Mouse (Mus musculus) lung, postnatal 0 days (tissue): ENCODE results near the gene Morc4. TPM values are rescaled to one million over a fixed set of nuclear protein-coding genes. Genes with fewer than 3 reads are reported as not detected.
A peak's percentile ranks its signal among the peaks of the same experiment; 100 is the strongest.

Source experiments
- ATAC-seq: fragments of 200-750 bp; cut with Nextera tagmentation; 2 replicates; pipeline ENCODE4 v1.8.0; 2017; ENCODE audit warnings: moderate library complexity
- DNase-seq: peaks from one replicate; pipeline ENCODE4 v3.0.0-alpha.2; 2016; ENCODE audit warnings: low spot score
- H3K27ac ChIP-seq: fragments of 300-500 bp; sonication (generic); 2 replicates; pipeline ENCODE4 v1.5.1; 2014; ENCODE audit warnings: antibody characterized with exemption, mild to moderate bottlenecking, low read length, mixed read lengths
- H3K27me3 ChIP-seq: fragments of 300-500 bp; sonication (generic); replicated peaks from 2 replicates; pipeline ENCODE4 v1.6.1; 2014; ENCODE audit warnings: low read length, mixed read lengths; ENCODE audit not compliant: insufficient read depth
- H3K36me3 ChIP-seq: fragments of 300-500 bp; sonication (generic); 2 replicates; pipeline ENCODE4 v1.6.1; 2014; ENCODE audit warnings: low read length, mixed read lengths; ENCODE audit not compliant: insufficient read depth
- H3K4me1 ChIP-seq: fragments of 300-500 bp; sonication (generic); 2 replicates; pipeline ENCODE4 v1.6.1; 2014; ENCODE audit warnings: antibody characterized with exemption, low read depth, low read length, mixed read lengths; ENCODE audit not compliant: insufficient read depth
- H3K4me2 ChIP-seq: fragments of 300-500 bp; sonication (generic); replicated peaks from 2 replicates; pipeline ENCODE4 v1.6.1; 2014; ENCODE audit warnings: low read depth, mild to moderate bottlenecking, low read length, moderate library complexity, mixed read lengths
- H3K4me3 ChIP-seq: fragments of 300-500 bp; sonication (generic); 2 replicates; pipeline ENCODE4 v1.5.1; 2014; ENCODE audit warnings: low read depth, low read length
- H3K9ac ChIP-seq: fragments of 300-500 bp; sonication (generic); replicated peaks from 2 replicates; pipeline ENCODE4 v1.6.1; 2014; ENCODE audit warnings: low read depth, mild to moderate bottlenecking
- H3K9me3 ChIP-seq: fragments of 300-500 bp; sonication (generic); 2 replicates; pipeline ENCODE4 v1.6.1; 2016; ENCODE audit warnings: low read length, mixed read lengths
- CTCF ChIP-seq: IDR thresholded peaks from 2 replicates; pipeline ENCODE4 v1.5.1; 2016; ENCODE audit warnings: antibody characterized with exemption, mild to moderate bottlenecking
- EP300 ChIP-seq: IDR thresholded peaks from 2 replicates; pipeline ENCODE4 v1.6.1; 2016; ENCODE audit warnings: antibody characterized with exemption, mild to moderate bottlenecking, control low read depth
- WGBS: fragments of 180-500 bp; shearing (Covaris S2); extraction: QIAGEN DNeasy Blood & Tissue Kit; methylation state at CpG from one replicate; pipeline ENCODE4 v1.1.7; 2014; 5-methylcytosine and 5-hydroxymethylcytosine counted together
- polyA plus RNA-seq: library from polyadenylated mRNA; unstranded; fragments of >200 nt; fragmentation: Nextera tagmentation; extraction: Ambion mirVana; gene quantifications from 2 replicates; pipeline ENCODE4 v1.2.1, GENCODE M21; 2015

The Morc4 gene
- polyA plus RNA-seq, 1 experiment from 2014 or later: 5.0 TPM

GRCm38 (mm10) chrX:139870300-139870711, 1.2 kb downstream of the Morc4 start:
- Histone ChIP-seq H3K9ac (no peak overlapping the region), H3K4me2 (peak overlapping the region; percentile 75), H3K4me3 (peak overlapping the region; percentile 60), H3K36me3 (no peaks in the 10 kb centered on the region), H3K9me3 (no peaks in the 10 kb centered on the region), H3K4me1 (no peaks in the 10 kb centered on the region), H3K27ac (no peak overlapping the region), H3K27me3 (no peaks in the 10 kb centered on the region)
- ATAC-seq: peak; percentile 26; the same call in 1 of the 2 replicates
- peak; percentile 47 for DNase-seq
- 16% methylated on average over 15 of the region's 15 CpGs for WGBS
- no peak for TF ChIP-seq EP300
- TF ChIP-seq CTCF: peak; percentile 55

GRCm38 (mm10) chrX:139859402-139859801, 12.1 kb downstream of the Morc4 start:
- Histone ChIP-seq H3K27me3 (no peaks in the 10 kb centered on the region), H3K9ac (no peak overlapping the region), H3K4me1 (no peaks in the 10 kb centered on the region), H3K4me3 (no peak overlapping the region), H3K4me2 (no peak overlapping the region), H3K9me3 (no peaks in the 10 kb centered on the region), H3K27ac (no peak overlapping the region), H3K36me3 (no peaks in the 10 kb centered on the region)
- 58% methylated on average over 5 of the region's 5 CpGs for WGBS
- DNase-seq (no peak), ATAC-seq (no peak)
- TF ChIP-seq CTCF: no peak
- no peak for TF ChIP-seq EP300

GRCm38 (mm10) chrX:139854795-139855194, 16.7 kb downstream of the Morc4 start:
- no peaks in the 10 kb centered on the region for H3K27me3 ChIP-seq
- ATAC-seq (no peak), DNase-seq (no peak)
- no peak overlapping the region for H3K27ac ChIP-seq
- WGBS: 85% methylated on average over 4 of the region's 4 CpGs
- no peaks in the 10 kb centered on the region for H3K4me1 ChIP-seq
- H3K9me3 ChIP-seq: no peaks in the 10 kb centered on the region
- H3K4me2 ChIP-seq: no peak overlapping the region
- no peak for TF ChIP-seq CTCF
- TF ChIP-seq EP300: no peak
- H3K9ac ChIP-seq: no peak overlapping the region
- H3K36me3 ChIP-seq: no peaks in the 10 kb centered on the region
- H3K4me3 ChIP-seq: no peak overlapping the region

GRCm38 (mm10) chrX:139841091-139841490, 30.4 kb downstream of the Morc4 start:
- Histone ChIP-seq H3K9ac (no peak overlapping the region), H3K27ac (no peak overlapping the region), H3K4me1 (no peaks in the 10 kb centered on the region), H3K36me3 (no peaks in the 10 kb centered on the region), H3K9me3 (no peaks in the 10 kb centered on the region), H3K27me3 (no peaks in the 10 kb centered on the region), H3K4me3 (no peak overlapping the region), H3K4me2 (no peak overlapping the region)
- ATAC-seq (no peak), DNase-seq (no peak)
- 79% methylated on average over 6 of the region's 6 CpGs for WGBS
- TF ChIP-seq CTCF (no peak), EP300 (no peak)

GRCm38 (mm10) chrX:139839057-139839456, 32.4 kb downstream of the Morc4 start:
- 30% methylated on average over 3 of the region's 3 CpGs for WGBS
- Histone ChIP-seq H3K4me1 (no peaks in the 10 kb centered on the region), H3K27ac (no peak overlapping the region), H3K4me2 (no peak overlapping the region), H3K4me3 (no peak overlapping the region), H3K36me3 (no peaks in the 10 kb centered on the region), H3K27me3 (no peaks in the 10 kb centered on the region), H3K9me3 (no peaks in the 10 kb centered on the region), H3K9ac (no peak overlapping the region)
- DNase-seq (peak; percentile 9), ATAC-seq (no peak)
- peak; percentile 51 for TF ChIP-seq CTCF
- no peak for TF ChIP-seq EP300

- 13% methylated on average over 5 of the region's 5 CpGs for WGBS
- H3K4me2 ChIP-seq: no peak overlapping the region
- H3K27me3 ChIP-seq: no peaks in the 10 kb centered on the region
- H3K9me3 ChIP-seq: no peaks in the 10 kb centered on the region
- DNase-seq: peak; percentile 65
- H3K4me1 ChIP-seq: no peaks in the 10 kb centered on the region
- H3K36me3 ChIP-seq: no peaks in the 10 kb centered on the region
- H3K4me3 ChIP-seq: no peak overlapping the region
- H3K27ac ChIP-seq: no peak overlapping the region
- TF ChIP-seq CTCF: peak; percentile 85
- no peak for TF ChIP-seq EP300
- peak; percentile 43 for ATAC-seq
- H3K9ac ChIP-seq: no peak overlapping the region
Measured at GRCm38 (mm10) chrX:139832464-139832863, 39.0 kb downstream of the Morc4 start.
